Mouse (Mus musculus) midbrain, embryonic 12.5 days (tissue): Measurements from ENCODE around the gene Fam57b. TPM values are rescaled to one million over a fixed set of nuclear protein-coding genes. Genes with fewer than 3 reads are reported as not detected.

ENCODE experiments used
- ATAC-seq: fragments of 200-750 bp; cut with Nextera tagmentation; 2 replicates; pipeline ENCODE4 v1.8.0; 2017; ENCODE audit warnings: low read depth, moderate TSS enrichment, moderate library complexity; ENCODE audit not compliant: low FRiP score
- H3K27ac ChIP-seq: fragments of 300-500 bp; sonication (generic); replicated peaks from 2 replicates; pipeline ENCODE4 v1.5.1; 2016; ENCODE audit warnings: mild to moderate bottlenecking
- H3K27me3 ChIP-seq: fragments of 300-500 bp; sonication (generic); 2 replicates; pipeline ENCODE4 v1.6.1; 2016; ENCODE audit warnings: mild to moderate bottlenecking
- H3K36me3 ChIP-seq: fragments of 300-500 bp; sonication (generic); 2 replicates; pipeline ENCODE4 v1.6.1; 2016
- H3K4me1 ChIP-seq: fragments of 300-500 bp; sonication (generic); 2 replicates; pipeline ENCODE4 v1.6.1; 2016
- H3K4me2 ChIP-seq: fragments of 300-500 bp; sonication (generic); replicated peaks from 2 replicates; pipeline ENCODE4 v1.6.1; 2016; ENCODE audit warnings: mild to moderate bottlenecking, moderate library complexity
- H3K4me3 ChIP-seq: fragments of 300-500 bp; sonication (generic); 2 replicates; pipeline ENCODE4 v1.5.1; 2016; ENCODE audit warnings: mild to moderate bottlenecking
- H3K9ac ChIP-seq: fragments of 300-500 bp; sonication (generic); replicated peaks from 2 replicates; pipeline ENCODE4 v1.6.1; 2016; ENCODE audit warnings: mild to moderate bottlenecking, moderate library complexity
- H3K9me3 ChIP-seq: fragments of 300-500 bp; sonication (generic); 2 replicates; pipeline ENCODE4 v1.6.1; 2016; ENCODE audit warnings: mild to moderate bottlenecking
- WGBS: fragments of 180-500 bp; shearing (Covaris S2); methylation state at CpG from one replicate; pipeline ENCODE4 v1.1.7; 2016; 5-methylcytosine and 5-hydroxymethylcytosine counted together
- polyA plus RNA-seq: library from polyadenylated mRNA; unstranded; fragments of >200 nt; fragmentation: Nextera tagmentation; extraction: Ambion mirVana; gene quantifications from 2 replicates; pipeline ENCODE4 v1.2.1, GENCODE M21; 2016

Gene Fam57b
- polyA plus RNA-seq, 1 experiment from 2014 or later = 19.3 TPM

GRCm38 (mm10) chr7:126821835-126822511 is 24.5 kb downstream of the Fam57b start:
- peak overlapping the region; percentile 75; the same call in 1 of the 2 replicates for H3K9ac ChIP-seq
- WGBS = 21% methylated on average over 7 of the region's 7 CpGs

DNA sequence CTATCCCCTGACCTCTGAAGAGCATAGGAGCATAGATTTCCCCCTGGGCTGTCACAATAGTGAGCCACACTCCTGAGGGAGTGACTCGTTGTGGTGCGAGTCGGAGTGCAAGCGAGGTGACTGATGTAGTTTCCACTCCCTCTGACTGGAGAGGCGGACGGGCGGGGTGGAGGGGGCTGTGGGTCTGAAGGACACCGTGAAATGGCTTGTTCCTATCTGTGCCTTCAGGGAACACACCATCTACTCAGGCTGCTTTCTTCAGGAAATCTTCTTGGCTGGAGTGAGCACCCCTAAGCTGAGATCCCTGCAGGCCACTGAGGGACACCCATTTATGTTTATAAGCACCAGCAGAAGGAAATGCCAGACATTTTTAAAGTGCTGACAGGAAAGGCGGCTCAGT is 25.3 kb downstream of the Fam57b start:
- peaks cover 34% of the 10 kb centered on the region for H3K4me1 ChIP-seq
- 18% methylated on average over 9 of the region's 9 CpGs for WGBS
- H3K4me2 ChIP-seq = peak overlapping the region; percentile 76
- H3K9ac ChIP-seq = peak overlapping the region; percentile 75
- H3K36me3 ChIP-seq = peaks cover 4% of the 10 kb centered on the region; the same call in 1 of the 2 replicates
- H3K27me3 ChIP-seq = peaks cover 11% of the 10 kb centered on the region
- H3K9me3 ChIP-seq = peaks cover 4% of the 10 kb centered on the region; the same call in 1 of the 2 replicates
- peak overlapping the region; percentile 58 for H3K4me3 ChIP-seq
- H3K27ac ChIP-seq = peak overlapping the region; percentile 84
- 0 out of 2 replicates have a peak, but pooled peaks have one; percentile 14 for ATAC-seq

More at GRCm38 (mm10) chr7:126821835-126822511, 24.5 kb downstream of the Fam57b start:
- H3K36me3 ChIP-seq = no peaks in the 10 kb centered on the region
- peaks cover 34% of the 10 kb centered on the region for H3K4me1 ChIP-seq
- 0 out of 2 replicates have a peak, but pooled peaks have one; percentile 18 for ATAC-seq
- H3K9me3 ChIP-seq = peaks cover 4% of the 10 kb centered on the region; the same call in 1 of the 2 replicates
- peak overlapping the region; percentile 76 for H3K4me2 ChIP-seq
- H3K27me3 ChIP-seq = peaks cover 11% of the 10 kb centered on the region
- no peak overlapping the region for H3K4me3 ChIP-seq
- H3K27ac ChIP-seq = peak overlapping the region; percentile 84; the same call in 1 of the 2 replicates

- H3K27me3 ChIP-seq = peaks cover 11% of the 10 kb centered on the region
- peak overlapping the region; percentile 76 for H3K4me2 ChIP-seq
- H3K9me3 ChIP-seq = peaks cover 4% of the 10 kb centered on the region; the same call in 1 of the 2 replicates
- peak overlapping the region; percentile 84 for H3K27ac ChIP-seq
- 0% methylated on average over 8 of the region's 19 CpGs for WGBS
- peaks cover 7% of the 10 kb centered on the region; the same call in 1 of the 2 replicates for H3K36me3 ChIP-seq
- peak overlapping the region; percentile 58 for H3K4me3 ChIP-seq
- peak overlapping the region; percentile 75 for H3K9ac ChIP-seq
- H3K4me1 ChIP-seq = peaks cover 34% of the 10 kb centered on the region
- peak; percentile 82 for ATAC-seq
Observed at GRCm38 (mm10) chr7:126823202-126823711, 25.8 kb downstream of the Fam57b start.

GRCm38 (mm10) chr7:126823940-126824339 is 26.5 kb downstream of the Fam57b start:
- H3K36me3 ChIP-seq = peaks cover 13% of the 10 kb centered on the region; the same call in 1 of the 2 replicates
- H3K4me1 ChIP-seq = peaks cover 34% of the 10 kb centered on the region
- H3K27ac ChIP-seq = peak overlapping the region; percentile 84
- peak; percentile 28 for ATAC-seq
- H3K4me3 ChIP-seq = peak overlapping the region; percentile 58
- H3K9me3 ChIP-seq = peaks cover 2% of the 10 kb centered on the region; the same call in 1 of the 2 replicates
- WGBS = 7% methylated on average over 10 of the region's 10 CpGs
- peak overlapping the region; percentile 75 for H3K9ac ChIP-seq
- H3K27me3 ChIP-seq = peaks cover 17% of the 10 kb centered on the region
- peak overlapping the region; percentile 76 for H3K4me2 ChIP-seq

- 0 out of 2 replicates have a peak overlapping the region, but pooled peaks have one; percentile 9 for H3K4me3 ChIP-seq
- peaks cover 18% of the 10 kb centered on the region; the same call in 1 of the 2 replicates for H3K36me3 ChIP-seq
- ATAC-seq = no peak
- WGBS = 22% methylated on average over 8 of the region's 8 CpGs
- H3K27me3 ChIP-seq = peaks cover 17% of the 10 kb centered on the region
- H3K27ac ChIP-seq = no peak overlapping the region; the same call in 1 of the 2 replicates
- H3K9ac ChIP-seq = no peak overlapping the region
- H3K4me1 ChIP-seq = peaks cover 37% of the 10 kb centered on the region
- peak overlapping the region; percentile 76 for H3K4me2 ChIP-seq
- H3K9me3 ChIP-seq = no peaks in the 10 kb centered on the region
Observed at GRCm38 (mm10) chr7:126825403-126825802, 27.9 kb downstream of the Fam57b start.

GRCm38 (mm10) chr7:126825952-126826351 is 28.5 kb downstream of the Fam57b start:
- no peak for ATAC-seq
- no peak overlapping the region for H3K9ac ChIP-seq
- peaks cover 18% of the 10 kb centered on the region; the same call in 1 of the 2 replicates for H3K36me3 ChIP-seq
- peaks cover 37% of the 10 kb centered on the region for H3K4me1 ChIP-seq
- no peak overlapping the region for H3K4me3 ChIP-seq
- H3K4me2 ChIP-seq = no peak overlapping the region
- H3K27me3 ChIP-seq = peaks cover 17% of the 10 kb centered on the region
- H3K9me3 ChIP-seq = no peaks in the 10 kb centered on the region
- H3K27ac ChIP-seq = no peak overlapping the region
- WGBS = 77% methylated on average over 5 of the region's 5 CpGs

DNA sequence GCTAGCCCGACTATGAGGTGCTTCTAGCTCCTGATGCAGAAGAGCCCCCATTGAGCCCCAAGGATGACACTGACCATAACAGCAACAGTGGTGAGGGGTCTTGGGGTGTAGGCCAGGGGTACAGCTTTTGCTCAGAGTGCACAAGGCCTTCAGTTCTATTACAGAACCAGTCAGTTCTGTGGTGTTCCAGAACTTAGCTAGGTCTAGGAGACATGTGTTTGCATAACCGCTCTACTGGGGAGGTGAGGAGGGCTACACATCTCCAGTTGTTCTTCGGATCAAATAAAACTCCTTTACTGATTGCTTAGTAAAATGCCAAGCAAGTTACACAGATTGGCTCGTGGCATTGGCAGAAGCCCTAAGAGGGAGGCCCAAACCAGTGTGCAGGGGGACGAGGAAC is 34.1 kb downstream of the Fam57b start, which contains the start of gene 4930451I11Rik:
Gene 4930451I11Rik, minus strand, starts transcription at position 101 of the 400 bp plus-strand sequence.
- peaks cover 12% of the 10 kb centered on the region for H3K27me3 ChIP-seq
- WGBS = 64% methylated on average over 5 of the region's 5 CpGs
- peaks cover 18% of the 10 kb centered on the region; the same call in 1 of the 2 replicates for H3K36me3 ChIP-seq
- ATAC-seq = no peak
- H3K27ac ChIP-seq = no peak within 1 kb of the TSS
- 0 out of 2 replicates have a peak within 1 kb of the TSS, but pooled peaks have one; percentile 20 for H3K9ac ChIP-seq
- peak within 1 kb of the TSS; percentile 33 for H3K4me3 ChIP-seq
- H3K4me2 ChIP-seq = peak within 1 kb of the TSS; percentile 57
- no peaks in the 10 kb centered on the region for H3K9me3 ChIP-seq
- peaks cover 11% of the 10 kb centered on the region for H3K4me1 ChIP-seq

GRCm38 (mm10) chr7:126832036-126832598 is 34.6 kb downstream of the Fam57b start:
- Histone ChIP-seq H3K4me1 (peaks cover 11% of the 10 kb centered on the region), H3K9me3 (no peaks in the 10 kb centered on the region), H3K9ac (0 out of 2 replicates have a peak overlapping the region, but pooled peaks have one; percentile 20), H3K36me3 (peaks cover 18% of the 10 kb centered on the region; the same call in 1 of the 2 replicates), H3K27ac (no peak overlapping the region), H3K4me3 (peak overlapping the region; percentile 33), H3K4me2 (peak overlapping the region; percentile 57), H3K27me3 (peaks cover 12% of the 10 kb centered on the region)
- 2% methylated on average over 21 of the region's 21 CpGs for WGBS
- ATAC-seq = peak; percentile 81

DNA sequence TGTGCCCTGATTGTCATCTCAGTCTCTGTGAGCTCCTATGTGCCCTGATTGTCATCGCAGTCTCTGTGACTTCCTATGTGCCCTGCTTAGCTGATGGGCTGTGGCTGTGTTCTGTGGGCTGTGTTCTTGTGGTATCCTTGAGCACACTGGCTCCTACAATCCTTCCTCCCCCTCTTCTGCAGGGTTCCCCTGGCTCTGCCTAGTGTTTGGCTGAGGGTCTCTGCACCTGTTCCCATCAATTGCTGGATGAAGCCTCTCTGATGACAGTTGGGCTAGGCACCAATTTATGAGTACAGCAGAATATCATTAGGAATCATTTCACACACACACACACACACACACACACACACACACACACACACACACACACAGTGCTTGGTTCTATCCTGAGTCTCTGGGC is 35.8 kb downstream of the Fam57b start:
- no peak for ATAC-seq
- no peak overlapping the region for H3K27ac ChIP-seq
- H3K9ac ChIP-seq = no peak overlapping the region
- H3K9me3 ChIP-seq = no peaks in the 10 kb centered on the region
- WGBS = 95% methylated on average over 1 of the region's 1 CpGs
- peaks cover 11% of the 10 kb centered on the region; the same call in 1 of the 2 replicates for H3K36me3 ChIP-seq
- H3K4me3 ChIP-seq = no peak overlapping the region
- peaks cover 11% of the 10 kb centered on the region for H3K4me1 ChIP-seq
- H3K27me3 ChIP-seq = peaks cover 12% of the 10 kb centered on the region
- no peak overlapping the region for H3K4me2 ChIP-seq

GRCm38 (mm10) chr7:126843276-126843675 is 45.8 kb downstream of the Fam57b start:
- ATAC-seq = no peak
- no peak overlapping the region for H3K4me3 ChIP-seq
- 86% methylated on average over 9 of the region's 9 CpGs for WGBS

GRCm38 (mm10) chr7:126845516-126845915 is 48.0 kb downstream of the Fam57b start:
- no peak for ATAC-seq

More at GRCm38 (mm10) chr7:126843276-126843675, 45.8 kb downstream of the Fam57b start:
- H3K36me3 ChIP-seq = no peaks in the 10 kb centered on the region
- H3K9me3 ChIP-seq = no peaks in the 10 kb centered on the region
- peaks cover 19% of the 10 kb centered on the region for H3K27me3 ChIP-seq
- H3K9ac ChIP-seq = no peak overlapping the region
- no peak overlapping the region for H3K4me2 ChIP-seq
- peaks cover 11% of the 10 kb centered on the region for H3K4me1 ChIP-seq
- H3K27ac ChIP-seq = no peak overlapping the region

More at GRCm38 (mm10) chr7:126845516-126845915, 48.0 kb downstream of the Fam57b start:
- Histone ChIP-seq H3K9me3 (no peaks in the 10 kb centered on the region), H3K27ac (no peak overlapping the region), H3K4me1 (peaks cover 18% of the 10 kb centered on the region), H3K27me3 (peaks cover 41% of the 10 kb centered on the region), H3K9ac (no peak overlapping the region), H3K4me3 (no peak overlapping the region), H3K36me3 (no peaks in the 10 kb centered on the region), H3K4me2 (no peak overlapping the region)
- WGBS = 58% methylated on average over 2 of the region's 2 CpGs
